Mouse (Mus musculus) midbrain, embryonic 13.5 days (tissue): ENCODE data around the gene Pex11b. TPM values are rescaled to one million over a fixed set of nuclear protein-coding genes. Genes with fewer than 3 reads are reported as not detected.
A peak's percentile ranks its signal among the peaks of the same experiment; 100 is the strongest.

Experiments used
- ATAC-seq: fragments of 200-750 bp; cut with Nextera tagmentation; 2 replicates; pipeline ENCODE4 v1.8.0; 2017; ENCODE audit warnings: mild to moderate bottlenecking, moderate TSS enrichment, moderate library complexity
- H3K27ac ChIP-seq: fragments of 300-500 bp; sonication (generic); 2 replicates; pipeline ENCODE4 v1.5.1; 2015; ENCODE audit warnings: inconsistent platforms, mild to moderate bottlenecking, moderate library complexity
- H3K27me3 ChIP-seq: fragments of 300-500 bp; sonication (generic); 2 replicates; pipeline ENCODE4 v1.6.1; 2015; ENCODE audit warnings: mild to moderate bottlenecking, inconsistent platforms
- H3K36me3 ChIP-seq: fragments of 300-500 bp; sonication (generic); 2 replicates; pipeline ENCODE4 v1.6.1; 2015; ENCODE audit warnings: mild to moderate bottlenecking, inconsistent platforms
- H3K4me1 ChIP-seq: fragments of 300-500 bp; sonication (generic); replicated peaks from 2 replicates; pipeline ENCODE4 v1.6.1; 2015; ENCODE audit warnings: inconsistent platforms
- H3K4me2 ChIP-seq: fragments of 300-500 bp; sonication (generic); replicated peaks from 2 replicates; pipeline ENCODE4 v1.6.1; 2015; ENCODE audit warnings: moderate library complexity, mild to moderate bottlenecking, inconsistent platforms
- H3K4me3 ChIP-seq: fragments of 300-500 bp; sonication (generic); replicated peaks from 2 replicates; pipeline ENCODE4 v1.5.1; 2015; ENCODE audit warnings: mild to moderate bottlenecking, inconsistent platforms
- H3K9ac ChIP-seq: fragments of 300-500 bp; sonication (generic); replicated peaks from 2 replicates; pipeline ENCODE4 v1.6.1; 2015; ENCODE audit warnings: mild to moderate bottlenecking, inconsistent platforms
- H3K9me3 ChIP-seq: fragments of 300-500 bp; sonication (generic); 2 replicates; pipeline ENCODE4 v1.6.1; 2016; ENCODE audit warnings: mild to moderate bottlenecking, inconsistent platforms
- WGBS: fragments of 180-500 bp; shearing (Covaris S2); methylation state at CpG from one replicate; pipeline ENCODE4 v1.1.7; 2015; 5-methylcytosine and 5-hydroxymethylcytosine counted together
- polyA plus RNA-seq: library from polyadenylated mRNA; unstranded; fragments of >200 nt; fragmentation: Nextera tagmentation; extraction: Ambion mirVana; gene quantifications from 2 replicates; pipeline ENCODE4 v1.2.1, GENCODE M21; 2015

Pex11b gene
- polyA plus RNA-seq, 1 experiment from 2014 or later, result 52.0 TPM

DNA sequence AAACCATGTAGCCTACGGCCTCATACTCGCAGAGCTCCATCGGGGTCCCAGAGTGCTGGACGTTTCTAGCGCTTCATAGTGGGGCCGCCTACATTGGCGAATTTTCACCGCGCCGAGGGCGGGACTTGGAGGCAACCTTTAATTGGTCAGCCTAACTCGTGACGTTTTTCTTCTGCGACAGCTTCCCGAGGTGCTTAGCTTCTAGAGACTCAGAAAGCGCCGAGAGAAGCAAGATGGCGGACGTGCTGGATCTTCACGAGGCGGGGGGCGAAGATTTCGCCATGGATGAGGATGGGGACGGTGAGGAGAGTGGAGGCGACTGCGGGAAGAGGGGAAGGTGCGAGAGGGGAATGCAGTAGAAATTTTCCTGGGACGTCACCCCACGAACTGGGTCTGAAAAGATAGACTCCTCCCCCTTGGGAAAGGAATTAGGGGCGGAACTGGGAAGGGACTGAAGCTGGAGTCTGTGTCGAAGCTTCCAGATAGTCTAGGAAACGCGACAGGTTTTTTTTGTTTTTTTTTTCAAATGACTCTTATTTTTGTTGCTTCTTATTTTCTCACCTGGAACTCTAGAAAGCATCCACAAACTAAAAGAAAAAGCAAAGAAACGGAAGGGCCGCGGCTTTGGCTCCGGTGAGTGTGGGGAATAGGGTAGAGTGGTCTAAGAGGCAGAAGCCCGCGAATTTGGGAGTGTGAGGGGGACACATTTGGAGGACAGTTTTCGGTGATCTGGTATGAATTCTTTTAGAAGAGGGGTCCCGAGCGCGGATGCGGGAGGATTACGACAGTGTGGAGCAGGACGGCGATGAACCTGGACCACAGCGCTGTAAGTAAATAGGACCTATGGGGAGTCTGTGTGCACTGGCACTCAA is 5.2 kb upstream of the Pex11b start, which contains the start of gene Rbm8a:
Gene Rbm8a (plus strand): TSS at position 205 of the 872 bp plus-strand sequence.
- H3K27ac ChIP-seq, result peak within 1 kb of the TSS; percentile 79
- peak within 1 kb of the TSS; percentile 76 for H3K4me3 ChIP-seq
- peaks cover 23% of the 10 kb centered on the region for H3K4me1 ChIP-seq
- H3K9me3 ChIP-seq, result no peaks in the 10 kb centered on the region
- peak within 1 kb of the TSS; percentile 78 for H3K9ac ChIP-seq
- 2% methylated on average over 48 of the region's 48 CpGs for WGBS
- H3K36me3 ChIP-seq, result peaks cover 33% of the 10 kb centered on the region
- no peaks in the 10 kb centered on the region for H3K27me3 ChIP-seq
- ATAC-seq, result peak; percentile 96
- peak within 1 kb of the TSS; percentile 89 for H3K4me2 ChIP-seq

GRCm38 (mm10) chr3:96632058-96632457 is 3.1 kb upstream of the Pex11b start:
- H3K36me3 ChIP-seq, result peaks cover 22% of the 10 kb centered on the region
- ATAC-seq, result no peak
- no peak overlapping the region for H3K27ac ChIP-seq
- no peak overlapping the region for H3K9ac ChIP-seq
- peaks cover 39% of the 10 kb centered on the region for H3K4me1 ChIP-seq
- H3K4me2 ChIP-seq, result no peak overlapping the region
- no peak overlapping the region for H3K4me3 ChIP-seq
- H3K27me3 ChIP-seq, result no peaks in the 10 kb centered on the region
- H3K9me3 ChIP-seq, result no peaks in the 10 kb centered on the region

GRCm38 (mm10) chr3:96634015-96634414 is 1.2 kb upstream of the Pex11b start:
- Histone ChIP-seq H3K27me3 (no peaks in the 10 kb centered on the region), H3K36me3 (peaks cover 38% of the 10 kb centered on the region), H3K9ac (no peak overlapping the region), H3K4me1 (peaks cover 40% of the 10 kb centered on the region), H3K4me2 (no peak overlapping the region), H3K27ac (no peak overlapping the region), H3K9me3 (no peaks in the 10 kb centered on the region), H3K4me3 (no peak overlapping the region)
- no peak for ATAC-seq
- WGBS, result 74% methylated on average over 1 of the region's 1 CpGs

DNA sequence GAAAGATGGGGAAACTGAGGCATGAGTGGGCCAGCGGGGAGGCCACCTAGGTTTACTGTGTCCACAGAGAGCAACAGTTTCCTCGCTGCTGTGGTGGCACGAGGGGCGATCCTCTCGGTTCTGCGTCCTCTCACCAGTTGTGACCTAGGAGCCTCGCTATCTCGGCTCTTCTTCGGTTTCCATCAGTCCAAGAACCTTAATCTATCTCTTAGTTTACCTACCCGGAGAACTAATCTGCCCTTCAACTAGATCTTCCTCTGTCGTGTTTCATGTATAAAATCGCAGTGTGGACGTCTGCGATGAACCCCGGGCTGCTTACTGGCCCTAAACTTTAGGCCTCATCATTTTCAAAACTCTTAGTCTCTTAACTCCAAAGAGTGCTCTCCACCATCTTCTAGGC is 730 bp downstream of the Pex11b start:
- H3K9ac ChIP-seq, result peak overlapping the region; percentile 95
- peak overlapping the region; percentile 95 for H3K4me3 ChIP-seq
- H3K27me3 ChIP-seq, result no peaks in the 10 kb centered on the region
- peak overlapping the region; percentile 88 for H3K27ac ChIP-seq
- H3K9me3 ChIP-seq, result no peaks in the 10 kb centered on the region
- H3K4me2 ChIP-seq, result peak overlapping the region; percentile 94
- no peak for ATAC-seq
- WGBS, result 11% methylated on average over 15 of the region's 15 CpGs
- H3K36me3 ChIP-seq, result peaks cover 52% of the 10 kb centered on the region
- H3K4me1 ChIP-seq, result peaks cover 28% of the 10 kb centered on the region

DNA sequence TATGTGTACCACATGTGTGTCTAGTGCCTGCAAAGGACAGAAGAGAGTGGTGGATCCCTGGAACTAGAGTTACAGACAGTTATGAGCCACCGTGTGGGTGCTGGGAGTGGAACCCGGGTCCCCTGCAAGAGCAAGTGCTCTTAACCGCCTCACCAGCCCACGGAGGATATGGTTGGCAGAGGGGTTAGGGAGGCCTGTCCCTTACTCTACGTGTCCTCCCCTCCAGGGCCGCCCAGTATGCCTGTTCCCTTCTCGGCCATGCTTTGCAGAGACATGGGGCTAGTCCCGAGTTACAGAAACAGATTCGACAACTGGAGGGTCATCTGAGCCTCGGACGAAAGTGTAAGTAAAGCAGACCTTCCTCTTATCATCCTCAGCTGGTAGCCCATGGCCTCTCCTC is 1.3 kb downstream of the Pex11b start:
- WGBS, result 72% methylated on average over 11 of the region's 11 CpGs
- no peak for ATAC-seq
- Histone ChIP-seq H3K4me2 (peak overlapping the region; percentile 94), H3K4me1 (peaks cover 24% of the 10 kb centered on the region), H3K9ac (peak overlapping the region; percentile 95), H3K36me3 (peaks cover 54% of the 10 kb centered on the region), H3K27me3 (no peaks in the 10 kb centered on the region), H3K27ac (no peak overlapping the region), H3K9me3 (no peaks in the 10 kb centered on the region), H3K4me3 (peak overlapping the region; percentile 95)

DNA sequence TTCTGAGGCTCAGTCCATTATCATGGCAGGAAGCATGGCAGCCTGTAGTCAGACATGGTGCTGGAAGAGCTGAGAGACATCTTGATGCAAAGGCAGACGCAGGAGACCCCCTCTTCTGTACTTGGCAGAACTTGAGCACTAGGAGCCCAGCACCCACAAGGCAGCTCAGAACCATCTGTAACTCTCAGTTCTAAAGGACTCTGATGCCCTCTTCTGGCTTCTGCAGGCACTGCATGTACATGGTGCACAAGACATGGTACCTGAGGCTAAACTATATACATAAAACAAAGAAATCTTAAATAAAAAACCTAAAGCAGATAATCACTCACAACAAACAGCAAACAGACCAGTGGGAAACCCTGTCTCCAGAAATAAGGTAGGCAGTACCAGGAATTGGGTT is 4.0 kb downstream of the Pex11b start:
- Histone ChIP-seq H3K27me3 (no peaks in the 10 kb centered on the region), H3K4me1 (peaks cover 24% of the 10 kb centered on the region), H3K4me2 (no peak overlapping the region), H3K27ac (no peak overlapping the region), H3K9ac (no peak overlapping the region), H3K4me3 (no peak overlapping the region), H3K9me3 (no peaks in the 10 kb centered on the region), H3K36me3 (peaks cover 50% of the 10 kb centered on the region)
- WGBS, result 85% methylated on average over 1 of the region's 1 CpGs
- ATAC-seq, result no peak

DNA sequence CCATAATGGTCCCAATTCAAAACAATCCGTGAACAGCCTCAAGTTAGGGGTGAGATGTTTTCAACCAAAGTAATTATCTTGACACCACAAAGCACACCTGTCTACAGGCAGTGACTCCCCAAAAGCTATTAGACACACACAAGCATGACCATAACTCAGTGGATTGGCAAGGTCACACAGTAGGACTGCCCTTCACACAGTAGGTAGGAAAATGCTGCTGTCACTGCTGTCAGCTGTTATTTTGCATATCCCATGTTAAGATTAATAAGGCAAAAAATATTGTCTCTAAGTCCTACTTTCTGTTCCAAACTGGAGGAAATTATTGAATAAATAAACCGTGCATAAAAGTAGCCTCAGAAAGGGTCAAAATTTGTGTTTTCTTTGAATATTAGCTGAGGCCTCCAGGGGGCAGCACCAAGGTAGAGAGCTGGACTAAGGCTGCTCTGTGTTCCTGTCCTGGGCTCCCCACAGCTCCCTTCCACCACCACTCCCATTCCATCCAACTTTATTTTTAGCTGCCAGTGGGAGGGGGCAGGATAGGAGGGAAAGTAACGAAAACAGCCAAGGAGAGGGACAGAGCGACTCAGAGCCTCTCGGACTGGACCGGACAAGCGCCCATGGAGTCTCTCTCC is 10.0 kb downstream of the Pex11b start, which contains the start of gene Itga10:
Gene Itga10 (plus strand): TSS at position 567 of the 632 bp plus-strand sequence.
- H3K27me3 ChIP-seq, result no peaks in the 10 kb centered on the region
- no peaks in the 10 kb centered on the region for H3K9me3 ChIP-seq
- no peak for ATAC-seq
- 68% methylated on average over 7 of the region's 7 CpGs for WGBS
- H3K4me2 ChIP-seq, result no peak within 1 kb of the TSS
- no peak within 1 kb of the TSS for H3K9ac ChIP-seq
- H3K4me3 ChIP-seq, result no peak within 1 kb of the TSS
- H3K4me1 ChIP-seq, result no peaks in the 10 kb centered on the region
- no peak within 1 kb of the TSS for H3K27ac ChIP-seq
- H3K36me3 ChIP-seq, result peaks cover 33% of the 10 kb centered on the region

GRCm38 (mm10) chr3:96647365-96647764 is 12.2 kb downstream of the Pex11b start:
- ATAC-seq, result no peak
- peaks cover 21% of the 10 kb centered on the region for H3K36me3 ChIP-seq
- no peak overlapping the region for H3K4me2 ChIP-seq
- H3K27me3 ChIP-seq, result no peaks in the 10 kb centered on the region
- H3K9me3 ChIP-seq, result no peaks in the 10 kb centered on the region
- no peak overlapping the region for H3K4me3 ChIP-seq
- no peak overlapping the region for H3K27ac ChIP-seq
- WGBS, result 82% methylated on average over 3 of the region's 3 CpGs
- no peaks in the 10 kb centered on the region for H3K4me1 ChIP-seq
- no peak overlapping the region for H3K9ac ChIP-seq

DNA sequence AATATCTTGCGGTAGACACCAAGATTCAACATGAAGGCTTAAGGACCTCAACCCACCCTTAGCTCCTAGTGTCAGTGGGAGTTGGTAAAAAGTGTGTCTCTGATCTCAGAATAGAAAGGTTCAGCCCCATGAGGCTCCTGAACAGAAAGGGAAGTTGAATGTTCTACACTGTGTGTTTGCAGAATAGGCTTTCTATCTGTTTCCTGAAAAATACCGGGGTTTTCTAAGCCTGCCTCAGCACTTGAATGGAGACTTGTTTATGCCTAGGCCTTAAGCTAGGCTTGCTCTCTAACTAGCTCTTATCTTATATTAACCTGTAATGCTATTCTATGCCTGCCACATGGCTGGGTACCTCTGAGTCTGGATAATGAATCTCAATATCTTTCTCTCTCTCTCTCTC is 25.7 kb downstream of the Pex11b start:
- 86% methylated on average over 2 of the region's 2 CpGs for WGBS
- ATAC-seq, result no peak
- Histone ChIP-seq H3K4me3 (no peak overlapping the region), H3K9me3 (no peaks in the 10 kb centered on the region), H3K4me1 (peaks cover 12% of the 10 kb centered on the region), H3K4me2 (no peak overlapping the region), H3K27me3 (0 out of 2 replicates have a peak, but pooled peaks cover 3% of the 10 kb centered on the region), H3K9ac (no peak overlapping the region), H3K36me3 (0 out of 2 replicates have a peak, but pooled peaks cover 7% of the 10 kb centered on the region), H3K27ac (no peak overlapping the region)

- ATAC-seq, result 0 out of 2 replicates have a peak, but pooled peaks have one; percentile 25
- Histone ChIP-seq H3K36me3 (no peaks in the 10 kb centered on the region), H3K27me3 (0 out of 2 replicates have a peak, but pooled peaks cover 3% of the 10 kb centered on the region)
Observed at GRCm38 (mm10) chr3:96662731-96663316, 27.6 kb downstream of the Pex11b start.

GRCm38 (mm10) chr3:96663432-96664239 is 28.5 kb downstream of the Pex11b start:
- Histone ChIP-seq H3K4me1 (peaks cover 12% of the 10 kb centered on the region), H3K4me2 (peak overlapping the region; percentile 58), H3K4me3 (peak overlapping the region; percentile 32), H3K36me3 (no peaks in the 10 kb centered on the region), H3K27ac (0 out of 2 replicates have a peak overlapping the region, but pooled peaks have one; percentile 39), H3K9ac (peak overlapping the region; percentile 55), H3K9me3 (no peaks in the 10 kb centered on the region), H3K27me3 (0 out of 2 replicates have a peak, but pooled peaks cover 3% of the 10 kb centered on the region)
- 4% methylated on average over 18 of the region's 18 CpGs for WGBS
- ATAC-seq, result peak; percentile 95

More at GRCm38 (mm10) chr3:96662731-96663316, 27.6 kb downstream of the Pex11b start:
- H3K4me1 ChIP-seq, result peaks cover 12% of the 10 kb centered on the region
- 49% methylated on average over 8 of the region's 8 CpGs for WGBS
- no peak overlapping the region for H3K27ac ChIP-seq
- peak overlapping the region; percentile 58 for H3K4me2 ChIP-seq
- H3K9me3 ChIP-seq, result no peaks in the 10 kb centered on the region
- peak overlapping the region; percentile 32 for H3K4me3 ChIP-seq
- peak overlapping the region; percentile 55 for H3K9ac ChIP-seq
